Mouse (Mus musculus): ENCODE data around the gene Magi1.

DNA sequence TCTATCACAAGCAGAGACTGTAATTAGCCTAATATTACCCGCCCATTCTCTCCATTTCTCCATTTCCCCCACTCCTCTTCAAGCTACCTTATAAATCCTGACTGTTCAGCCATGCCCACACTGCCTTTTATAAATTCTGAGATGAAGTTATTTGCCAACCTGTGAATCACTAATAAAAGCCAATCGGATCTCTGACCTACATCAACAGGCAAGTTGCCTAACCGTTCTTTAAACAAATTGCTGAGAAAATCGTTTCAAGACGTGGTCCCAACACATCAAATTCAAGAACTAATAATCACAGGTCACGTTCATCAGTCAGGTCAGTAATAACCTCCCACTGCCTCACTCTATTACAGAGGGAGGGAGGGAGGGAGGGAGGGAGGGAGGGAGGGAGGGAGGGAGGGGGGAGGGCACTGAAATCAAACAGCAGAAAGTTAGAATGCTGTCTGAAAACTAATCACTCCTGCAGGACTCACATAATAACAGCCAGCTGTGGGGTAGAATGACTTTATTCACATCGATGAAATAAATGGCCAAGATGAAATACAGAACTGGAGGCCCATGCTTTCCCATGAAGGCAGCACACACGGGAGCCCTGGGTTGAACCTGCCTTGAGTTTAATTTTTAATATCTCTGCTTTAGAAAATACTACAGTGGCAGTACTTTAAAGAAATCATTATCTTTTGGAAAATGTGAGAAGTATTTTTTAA, 215.8 kb downstream of the Magi1 start:
- TF ChIP-seq MAFK (IDR thresholded peaks at IDR 0.05; ENCODE audit: borderline replicate concordance, low read depth, low read length): no peak
- no peak for TF ChIP-seq MYC (IDR thresholded peaks at IDR 0.05; ENCODE audit: low read depth, low read length)
- no peak for TF ChIP-seq MAX (IDR thresholded peaks at IDR 0.05; ENCODE audit: low read length)
- TF ChIP-seq CTCF (IDR thresholded peaks at IDR 0.05 in 2 of 3, conservative IDR thresholded peaks at IDR 0.05 in 1 of 3; ENCODE audit: control insufficient read depth in 1 of 3, insufficient read depth in 1 of 3, low read depth in 2 of 3, low read length in 3 of 3, poor library complexity in 1 of 3, severe bottlenecking in 1 of 3): no peak
- no peak for TF ChIP-seq POLR2A (IDR thresholded peaks at IDR 0.05; ENCODE audit: control insufficient read depth in 1 of 2, insufficient read depth in 1 of 2, low read depth in 1 of 2, low read length in 2 of 2, poor library complexity in 1 of 2)
- TF ChIP-seq SIN3A (IDR thresholded peaks at IDR 0.05; ENCODE audit: low read length): no peak
- TF ChIP-seq KAT2A (conservative IDR thresholded peaks at IDR 0.05; ENCODE audit: low read depth, low read length): no peak
- TF ChIP-seq POLR2AphosphoS2 (IDR thresholded peaks at IDR 0.05; ENCODE audit: low read length): no peak
- TF ChIP-seq CHD1 (IDR thresholded peaks at IDR 0.05; ENCODE audit: low read depth, low read length): no peak

All from MEL (cell line).